Comparison of ENCODE assay signal across 20 mouse cellular contexts in the genomic region with DNA sequence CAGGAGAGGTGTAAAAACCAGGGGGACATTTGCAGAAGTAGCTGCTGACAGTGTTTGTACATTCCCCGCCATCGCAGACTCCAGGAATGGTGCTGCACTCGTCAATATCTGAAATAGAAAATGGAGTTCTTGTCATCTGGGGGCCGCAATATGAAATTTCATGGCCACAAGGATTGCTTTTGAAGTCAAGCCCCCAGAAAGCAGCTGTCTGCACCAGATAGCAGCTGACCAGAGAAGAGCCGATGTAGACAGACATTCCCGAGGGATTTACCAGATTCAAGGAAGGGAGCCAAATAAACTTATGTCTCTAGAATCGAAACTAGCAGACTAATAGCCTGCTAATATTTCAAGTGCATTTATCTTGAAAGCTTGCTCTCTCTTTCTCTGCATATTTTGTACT.
DNase-seq lines count a peak whose midpoint lies in the region; ATAC-seq and TF ChIP-seq lines count a peak whose summit lies in the region.
"Had no signal": no experiment of that assay in that cellular context is flagged by ENCODE, and none has a peak within 500 bp of the region (broad histone marks: within the 10 kb centered on the region; RNA-seq: fewer than 3 reads in every experiment).

No protein-coding gene starts in this region.

- DNase-seq in heart, adult 11 months = peak; percentile 80
- no peak for DNase-seq in heart, adult 18-20 months
- DNase-seq in lung, embryonic 14.5 days = peak; percentile 23
- no peak for DNase-seq in lung, postnatal 14 days
- peak; percentile 12 for DNase-seq in right cerebral cortex, adult 18-20 months
- no peak for DNase-seq in right cerebral cortex, postnatal 14 days
- peak; percentile 23 for DNase-seq in telencephalon, adult 2 months (ENCODE audit: low read depth, low spot score)
- DNase-seq in kidney, adult 9 months = no peak
- DNase-seq: adrenal gland, adult 8-10 months; adrenal gland, postnatal 36 days; cerebellum, adult 11 months; cerebellum, adult 8-10 months; cerebellum, postnatal 14 days; embryo, embryonic 11 days; gastrocnemius, postnatal 10 days had no signal

- no peak for ATAC-seq in lung, embryonic 14.5 days (ENCODE audit: insufficient read depth)
- ATAC-seq: forebrain, embryonic 16.5 days had no signal

- no peaks in the 10 kb centered on the region for H3K27me3 ChIP-seq in lung, embryonic 14.5 days (ENCODE audit: insufficient read depth, low read length)
- H3K27me3 ChIP-seq: embryonic facial prominence, embryonic 12.5 days; forebrain, embryonic 12.5 days; heart, embryonic 12.5 days; hindbrain, embryonic 15.5 days had no signal

- peaks cover 26% of the 10 kb centered on the region for H3K36me3 ChIP-seq in lung, embryonic 14.5 days (ENCODE audit: insufficient read depth)
- H3K36me3 ChIP-seq: hindbrain, embryonic 15.5 days had no signal

- H3K4me2 ChIP-seq in lung, embryonic 14.5 days = no peak overlapping the region
- H3K4me2 ChIP-seq: embryonic facial prominence, embryonic 12.5 days; forebrain, embryonic 12.5 days; heart, embryonic 12.5 days; hindbrain, embryonic 15.5 days had no signal

- 0 out of 2 replicates have a peak, but pooled peaks cover 2% of the 10 kb centered on the region for H3K4me1 ChIP-seq in lung, embryonic 14.5 days (ENCODE audit: insufficient read depth)
- H3K4me1 ChIP-seq: embryonic facial prominence, embryonic 12.5 days; forebrain, embryonic 12.5 days; heart, embryonic 12.5 days; hindbrain, embryonic 15.5 days had no signal

- no peak overlapping the region for H3K4me3 ChIP-seq in lung, embryonic 14.5 days (ENCODE audit: low read depth, low read length)
- H3K4me3 ChIP-seq: embryonic facial prominence, embryonic 12.5 days; forebrain, embryonic 12.5 days; heart, embryonic 12.5 days; hindbrain, embryonic 15.5 days had no signal

- no peak overlapping the region for H3K9ac ChIP-seq in lung, embryonic 14.5 days
- H3K9ac ChIP-seq: embryonic facial prominence, embryonic 12.5 days; forebrain, embryonic 12.5 days; heart, embryonic 12.5 days; hindbrain, embryonic 15.5 days had no signal

- H3K27ac ChIP-seq in lung, embryonic 14.5 days (ENCODE audit: low read depth) = peak overlapping the region; percentile 12; the same call in 1 of the 2 replicates
- H3K27ac ChIP-seq: embryonic facial prominence, embryonic 12.5 days; forebrain, embryonic 12.5 days; hindbrain, embryonic 15.5 days had no signal

- no peaks in the 10 kb centered on the region for H3K9me3 ChIP-seq in lung, embryonic 14.5 days (ENCODE audit: low read depth, low read length)
- H3K9me3 ChIP-seq: embryonic facial prominence, embryonic 12.5 days; forebrain, embryonic 12.5 days; hindbrain, embryonic 15.5 days had no signal

- 60% methylated on average over 7 of the region's 7 CpGs for WGBS in lung, embryonic 14.5 days

- no peak for TF ChIP-seq CTCF in lung, embryonic 14.5 days (IDR thresholded peaks at IDR 0.05; ENCODE audit: low read depth)

Comparison
In these comparisons a context has a peak if more than half of its experiments do, and no peak if none do; other contexts are left out.
1. DNase-seq: peak in heart, adult 11 months (single experiment), lung, embryonic 14.5 days (single experiment), right cerebral cortex, adult 18-20 months (single experiment) and telencephalon, adult 2 months (single experiment); none in heart, adult 18-20 months (0 of 2), lung, postnatal 14 days (single experiment), right cerebral cortex, postnatal 14 days (single experiment) and kidney, adult 9 months (single experiment).